Mouse (Mus musculus): ENCODE data around the gene D030056L22Rik. TPM values are rescaled to one million over a fixed set of nuclear protein-coding genes. Genes with fewer than 3 reads are reported as not detected.

The D030056L22Rik gene
- polyA plus RNA-seq (2012; ENCODE audit: insufficient read depth, low replicate concordance): 7.6 and 14.4 TPM in 2 replicates

- H3K36me3 ChIP-seq (replicated peaks; ENCODE audit: low read length): peaks cover 5% of the 10 kb centered on the region
These were observed at the start of gene D030056L22Rik for GRCm38 (mm10) chr19:18712866-18713300. Gene D030056L22Rik, plus strand, starts transcription at chr19:18713193.

DNA sequence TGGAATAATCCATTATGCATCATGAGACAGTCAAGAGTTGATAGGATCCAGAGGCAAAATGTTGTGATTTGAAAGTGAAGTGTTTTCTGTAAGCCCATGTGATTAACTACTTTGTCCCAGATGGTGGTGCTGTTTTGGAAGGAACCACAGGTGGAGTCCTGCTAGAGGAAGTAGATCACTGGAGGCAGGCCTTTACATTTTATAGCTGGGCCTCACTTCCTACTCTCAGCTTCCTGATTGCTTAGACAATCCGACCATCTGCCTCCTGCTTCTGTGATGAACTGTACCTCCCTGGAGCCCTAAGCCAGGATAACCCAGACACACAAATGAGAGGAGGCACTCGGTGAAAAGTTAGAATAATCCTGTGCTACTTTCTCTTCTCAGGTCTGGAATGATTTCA, 49.1 kb upstream of the D030056L22Rik start:
- H3K4me3 ChIP-seq (replicated peaks): no peak overlapping the region
- H3K27me3 ChIP-seq (replicated peaks): no peaks in the 10 kb centered on the region
- TF ChIP-seq GATA1 (IDR thresholded peaks at IDR 0.05; ENCODE audit: borderline replicate concordance, low read length) (no peak), FLI1 (IDR thresholded peaks at IDR 0.05; ENCODE audit: low read length) (no peak)
- peaks cover 59% of the 10 kb centered on the region for H3K4me1 ChIP-seq
- no peaks in the 10 kb centered on the region for H3K9me3 ChIP-seq
- no peaks in the 10 kb centered on the region for H3K36me3 ChIP-seq (replicated peaks; ENCODE audit: low read length)

More at GRCm38 (mm10) chr19:18712866-18713300, at the start of gene D030056L22Rik:
- Histone ChIP-seq H3K4me1 (peaks cover 37% of the 10 kb centered on the region), H3K9me3 (no peaks in the 10 kb centered on the region), H3K4me3 (replicated peaks) (peak within 1 kb of the TSS; percentile 96), H3K27me3 (replicated peaks) (no peaks in the 10 kb centered on the region)
- TF ChIP-seq GATA1 (IDR thresholded peaks at IDR 0.05; ENCODE audit: borderline replicate concordance, low read length) (no peak), FLI1 (IDR thresholded peaks at IDR 0.05; ENCODE audit: low read length) (peak; percentile 72; the same call in 1 of the 2 replicates)

DNA sequence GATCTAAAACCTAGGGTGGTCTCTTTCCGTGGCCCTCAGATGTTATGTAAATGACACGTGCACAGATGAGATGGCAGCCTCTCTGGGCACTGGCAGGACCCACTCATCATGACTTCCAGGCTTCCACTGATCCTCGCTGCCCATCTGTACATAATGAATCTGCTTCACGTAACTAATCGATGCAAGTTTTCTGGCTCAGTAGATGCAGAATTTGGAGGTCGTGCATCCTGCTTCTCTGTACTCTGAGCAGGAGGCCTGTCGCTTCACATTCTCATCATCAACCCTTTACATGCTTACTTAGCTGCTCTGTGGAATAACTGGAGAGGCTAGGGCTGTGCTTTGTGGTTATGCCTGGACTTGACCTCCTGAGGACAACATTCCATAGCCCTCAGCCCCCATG, 46.0 kb upstream of the D030056L22Rik start:
- no peak for TF ChIP-seq GATA1 (IDR thresholded peaks at IDR 0.05; ENCODE audit: borderline replicate concordance, low read length)
- no peak overlapping the region for H3K4me3 ChIP-seq (replicated peaks)
- no peaks in the 10 kb centered on the region for H3K27me3 ChIP-seq (replicated peaks)
- no peaks in the 10 kb centered on the region for H3K36me3 ChIP-seq (replicated peaks; ENCODE audit: low read length)
- H3K9me3 ChIP-seq: no peaks in the 10 kb centered on the region
- peaks cover 51% of the 10 kb centered on the region for H3K4me1 ChIP-seq

DNA sequence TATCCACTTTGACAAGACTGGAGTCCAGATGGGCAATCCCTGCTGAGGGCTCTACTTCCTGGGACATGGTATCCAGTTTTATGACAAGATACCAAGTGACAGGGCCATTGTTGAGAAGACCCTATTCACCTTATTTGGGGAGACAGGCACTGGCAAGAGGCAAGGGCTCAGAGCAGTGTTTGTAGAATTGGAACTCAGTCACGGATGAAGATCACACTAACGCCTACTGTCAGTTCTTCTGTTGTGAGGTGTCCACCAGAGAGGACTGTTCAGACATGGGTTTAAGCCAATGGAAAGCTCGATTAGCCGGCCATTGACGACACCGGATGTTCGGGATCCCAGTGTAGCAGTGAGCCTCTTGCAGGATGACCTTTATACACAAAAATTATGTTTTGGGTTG, 43.4 kb upstream of the D030056L22Rik start:
- H3K36me3 ChIP-seq (replicated peaks; ENCODE audit: low read length): no peaks in the 10 kb centered on the region
- TF ChIP-seq FLI1 (IDR thresholded peaks at IDR 0.05; ENCODE audit: low read length): no peak
- no peak for TF ChIP-seq GATA1 (IDR thresholded peaks at IDR 0.05; ENCODE audit: borderline replicate concordance, low read length)
- no peaks in the 10 kb centered on the region for H3K27me3 ChIP-seq (replicated peaks)
- no peaks in the 10 kb centered on the region for H3K9me3 ChIP-seq
- H3K4me3 ChIP-seq (replicated peaks): no peak overlapping the region
- H3K4me1 ChIP-seq: peaks cover 50% of the 10 kb centered on the region

- TF ChIP-seq FLI1 (IDR thresholded peaks at IDR 0.05; ENCODE audit: low read length) (no peak), GATA1 (IDR thresholded peaks at IDR 0.05; ENCODE audit: borderline replicate concordance, low read length) (no peak)
- H3K27me3 ChIP-seq (replicated peaks): no peaks in the 10 kb centered on the region
These were observed 42.4 kb upstream of the D030056L22Rik start, which contains the start of gene Carnmt1 for GRCm38 (mm10) chr19:18670608-18671007. Gene Carnmt1, plus strand, starts transcription at chr19:18670764.

GRCm38 (mm10) chr19:18671056-18671741, 41.8 kb upstream of the D030056L22Rik start:
- H3K27me3 ChIP-seq (replicated peaks): no peaks in the 10 kb centered on the region
- H3K9me3 ChIP-seq: no peaks in the 10 kb centered on the region
- peak overlapping the region; percentile 94 for H3K4me3 ChIP-seq (replicated peaks)
- peaks cover 2% of the 10 kb centered on the region for H3K36me3 ChIP-seq (replicated peaks; ENCODE audit: low read length)
- TF ChIP-seq FLI1 (IDR thresholded peaks at IDR 0.05; ENCODE audit: low read length) (no peak), GATA1 (IDR thresholded peaks at IDR 0.05; ENCODE audit: borderline replicate concordance, low read length) (no peak)
- H3K4me1 ChIP-seq: peaks cover 57% of the 10 kb centered on the region

More at GRCm38 (mm10) chr19:18670608-18671007, 42.4 kb upstream of the D030056L22Rik start, which contains the start of gene Carnmt1:
- Histone ChIP-seq H3K4me3 (replicated peaks) (peak within 1 kb of the TSS; percentile 94), H3K4me1 (peaks cover 53% of the 10 kb centered on the region), H3K9me3 (no peaks in the 10 kb centered on the region), H3K36me3 (replicated peaks; ENCODE audit: low read length) (no peaks in the 10 kb centered on the region)

DNA sequence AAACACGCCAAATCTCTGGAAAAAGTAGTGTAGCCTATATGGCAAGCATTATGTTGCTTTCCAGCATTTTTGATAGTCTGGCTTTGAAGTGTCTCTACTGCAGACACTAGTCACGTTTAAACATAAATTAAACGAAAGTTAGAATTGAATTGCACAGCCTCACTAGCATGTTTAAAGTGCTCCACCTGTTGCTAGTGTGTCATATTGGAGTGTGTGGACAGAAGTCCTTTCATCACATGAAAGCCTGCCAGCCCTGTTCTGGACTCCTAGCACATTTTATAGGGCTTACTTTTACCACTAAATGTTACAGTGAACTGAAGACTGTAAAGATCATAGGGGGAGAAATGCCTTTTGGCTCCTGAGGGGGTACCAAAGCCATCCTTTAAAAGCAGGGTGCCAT, 40.5 kb upstream of the D030056L22Rik start:
- Histone ChIP-seq H3K4me1 (peaks cover 51% of the 10 kb centered on the region), H3K27me3 (replicated peaks) (no peaks in the 10 kb centered on the region), H3K36me3 (replicated peaks; ENCODE audit: low read length) (peaks cover 2% of the 10 kb centered on the region), H3K9me3 (no peaks in the 10 kb centered on the region), H3K4me3 (replicated peaks) (peak overlapping the region; percentile 52)
- TF ChIP-seq GATA1 (IDR thresholded peaks at IDR 0.05; ENCODE audit: borderline replicate concordance, low read length) (no peak), FLI1 (IDR thresholded peaks at IDR 0.05; ENCODE audit: low read length) (no peak)

- Histone ChIP-seq H3K4me1 (peaks cover 48% of the 10 kb centered on the region), H3K9me3 (no peaks in the 10 kb centered on the region), H3K4me3 (replicated peaks) (peak overlapping the region; percentile 38), H3K27me3 (replicated peaks) (no peaks in the 10 kb centered on the region), H3K36me3 (replicated peaks; ENCODE audit: low read length) (peaks cover 4% of the 10 kb centered on the region)
- TF ChIP-seq FLI1 (IDR thresholded peaks at IDR 0.05; ENCODE audit: low read length) (no peak), GATA1 (IDR thresholded peaks at IDR 0.05; ENCODE audit: borderline replicate concordance, low read length) (no peak)
These were observed 39.9 kb upstream of the D030056L22Rik start for GRCm38 (mm10) chr19:18673116-18673515.

DNA sequence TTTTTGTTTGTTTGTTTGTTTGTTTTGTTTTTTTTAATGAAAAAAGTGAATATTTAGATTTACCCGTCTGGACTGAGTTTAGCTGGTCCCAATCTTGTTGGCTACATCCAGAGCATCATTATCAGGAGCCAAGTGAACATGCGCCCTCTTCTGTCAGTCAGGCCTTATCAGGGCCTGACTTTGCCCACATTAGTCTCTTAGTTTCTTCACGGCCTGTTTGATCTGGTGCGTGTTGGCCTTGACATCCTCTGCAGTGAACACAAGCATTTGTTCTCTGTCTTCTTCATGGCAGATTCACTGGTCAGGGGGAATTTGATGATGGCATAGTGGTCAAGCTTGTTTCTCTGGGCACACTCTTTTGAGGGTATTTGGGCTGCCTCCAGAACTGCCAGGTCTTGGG, 30.9 kb upstream of the D030056L22Rik start:
- TF ChIP-seq FLI1 (IDR thresholded peaks at IDR 0.05; ENCODE audit: low read length) (no peak), GATA1 (IDR thresholded peaks at IDR 0.05; ENCODE audit: borderline replicate concordance, low read length) (no peak)
- H3K4me3 ChIP-seq (replicated peaks): no peak overlapping the region
- peaks cover 8% of the 10 kb centered on the region; the same call in 1 of the 2 replicates for H3K4me1 ChIP-seq
- H3K9me3 ChIP-seq: no peaks in the 10 kb centered on the region
- H3K36me3 ChIP-seq (replicated peaks; ENCODE audit: low read length): peaks cover 45% of the 10 kb centered on the region
- H3K27me3 ChIP-seq (replicated peaks): no peaks in the 10 kb centered on the region

- no peak for TF ChIP-seq GATA1 (IDR thresholded peaks at IDR 0.05; ENCODE audit: borderline replicate concordance, low read length)
- Histone ChIP-seq H3K4me1 (peaks cover 26% of the 10 kb centered on the region), H3K4me3 (replicated peaks) (no peak overlapping the region), H3K36me3 (replicated peaks; ENCODE audit: low read length) (peaks cover 16% of the 10 kb centered on the region), H3K9me3 (no peaks in the 10 kb centered on the region), H3K27me3 (replicated peaks) (no peaks in the 10 kb centered on the region)
These were observed 25.4 kb upstream of the D030056L22Rik start for GRCm38 (mm10) chr19:18687556-18687955.

All from megakaryocyte, embryonic 14.5 days (primary cell).